ENCODE assay signal across 9 mouse cellular contexts in genomic region chr9:96961006-96961405, GRCm38 (mm10). TPM values are rescaled to one million over a fixed set of nuclear protein-coding genes. Genes with fewer than 3 reads are reported as not detected.
DNase-seq lines count a peak whose midpoint lies in the region; ATAC-seq lines count a peak whose summit lies in the region.
"Had no signal": no experiment of that assay in that cellular context is flagged by ENCODE, and none has a peak within 500 bp of the region (broad histone marks: within the 10 kb centered on the region; RNA-seq: fewer than 3 reads in every experiment).

No protein-coding gene starts in this region.

- H3K36me3 ChIP-seq in forebrain, embryonic 16.5 days (ENCODE audit: control insufficient read depth, insufficient read depth) = no peaks in the 10 kb centered on the region
- H3K36me3 ChIP-seq in forebrain, embryonic 12.5 days (replicated peaks) = peaks cover 9% of the 10 kb centered on the region
- peaks cover 7% of the 10 kb centered on the region for H3K36me3 ChIP-seq in midbrain, embryonic 12.5 days
- no peaks in the 10 kb centered on the region for H3K36me3 ChIP-seq in midbrain, embryonic 13.5 days

- H3K4me3 ChIP-seq in forebrain, embryonic 16.5 days (replicated peaks; ENCODE audit: low read length) = no peak overlapping the region
- no peak overlapping the region for H3K4me3 ChIP-seq in forebrain, embryonic 12.5 days (replicated peaks)
- H3K4me3 ChIP-seq in midbrain, embryonic 12.5 days = no peak overlapping the region
- H3K4me3 ChIP-seq in midbrain, embryonic 13.5 days (replicated peaks) = no peak overlapping the region

- WGBS in forebrain, embryonic 16.5 days = 53% methylated on average over 7 of the region's 7 CpGs
- 59% methylated on average over 7 of the region's 7 CpGs for WGBS in forebrain, embryonic 12.5 days
- 61% methylated on average over 7 of the region's 7 CpGs for WGBS in midbrain, embryonic 12.5 days
- 67% methylated on average over 7 of the region's 7 CpGs for WGBS in midbrain, embryonic 13.5 days

- H3K4me1 ChIP-seq in forebrain, embryonic 16.5 days (replicated peaks; ENCODE audit: control insufficient read depth, insufficient read depth, low read length) = peaks cover 19% of the 10 kb centered on the region; the same call in 1 of the 2 replicates
- peaks cover 66% of the 10 kb centered on the region for H3K4me1 ChIP-seq in forebrain, embryonic 12.5 days
- H3K4me1 ChIP-seq in midbrain, embryonic 12.5 days = peaks cover 65% of the 10 kb centered on the region
- H3K4me1 ChIP-seq in midbrain, embryonic 13.5 days (replicated peaks) = peaks cover 68% of the 10 kb centered on the region

- peak; percentile 17 for DNase-seq in c-Kit-positive CD71-negative TER-119-negative erythroid progenitor cells, embryonic 14.5 days (ENCODE audit: low read depth)
- DNase-seq in layer of hippocampus, postnatal 14 days (ENCODE audit: low spot score in 2 of 2) = peak; percentile 42 to 52
- DNase-seq in retina, postnatal 7 days (ENCODE audit: low read depth, low spot score) = peak; percentile 38
- DNase-seq in urinary bladder, adult 18-20 months (ENCODE audit: low spot score in 2 of 2) = no peak

- no peaks in the 10 kb centered on the region for H3K9me3 ChIP-seq in forebrain, embryonic 16.5 days (ENCODE audit: control insufficient read depth, low read length)
- peaks cover 4% of the 10 kb centered on the region; the same call in 1 of the 2 replicates for H3K9me3 ChIP-seq in forebrain, embryonic 12.5 days
- H3K9me3 ChIP-seq in midbrain, embryonic 12.5 days = peaks cover 5% of the 10 kb centered on the region; the same call in 1 of the 2 replicates
- H3K9me3 ChIP-seq in midbrain, embryonic 13.5 days = no peaks in the 10 kb centered on the region

- no peak overlapping the region for H3K4me2 ChIP-seq in forebrain, embryonic 16.5 days (ENCODE audit: low read length)
- no peak overlapping the region for H3K4me2 ChIP-seq in forebrain, embryonic 12.5 days
- H3K4me2 ChIP-seq in midbrain, embryonic 12.5 days (replicated peaks) = no peak overlapping the region
- no peak overlapping the region for H3K4me2 ChIP-seq in midbrain, embryonic 13.5 days (replicated peaks)

- no peak overlapping the region for H3K9ac ChIP-seq in forebrain, embryonic 16.5 days (replicated peaks; ENCODE audit: low read depth, low read length)
- H3K9ac ChIP-seq in forebrain, embryonic 12.5 days = no peak overlapping the region
- H3K9ac ChIP-seq in midbrain, embryonic 12.5 days (replicated peaks) = no peak overlapping the region
- H3K9ac ChIP-seq in midbrain, embryonic 13.5 days (replicated peaks) = no peak overlapping the region

- ATAC-seq in forebrain, embryonic 16.5 days = peak; percentile 34; the same call in 1 of the 2 replicates
- no peak for ATAC-seq in forebrain, embryonic 12.5 days (ENCODE audit: low FRiP score)
- ATAC-seq in midbrain, embryonic 12.5 days (ENCODE audit: low FRiP score, low read depth) = no peak
- ATAC-seq in midbrain, embryonic 13.5 days = no peak

- H3K27me3 ChIP-seq in forebrain, embryonic 16.5 days (replicated peaks; ENCODE audit: control insufficient read depth, insufficient read depth, low read length) = no peaks in the 10 kb centered on the region
- H3K27me3 ChIP-seq in forebrain, embryonic 12.5 days = no peaks in the 10 kb centered on the region
- no peaks in the 10 kb centered on the region for H3K27me3 ChIP-seq in midbrain, embryonic 12.5 days
- no peaks in the 10 kb centered on the region for H3K27me3 ChIP-seq in midbrain, embryonic 13.5 days

- H3K27ac ChIP-seq in forebrain, embryonic 16.5 days (ENCODE audit: low read length) = no peak overlapping the region
- no peak overlapping the region for H3K27ac ChIP-seq in forebrain, embryonic 12.5 days
- H3K27ac ChIP-seq in midbrain, embryonic 12.5 days (replicated peaks) = 0 out of 2 replicates have a peak overlapping the region, but pooled peaks have one; percentile 30
- no peak overlapping the region for H3K27ac ChIP-seq in midbrain, embryonic 13.5 days

RNA-seq across cellular contexts. Expression of gene Spsb4, which starts 57.6 kb away (rescaled TPM):
- 20.9 and 23.4 TPM in 2 replicates for polyA plus RNA-seq in forebrain, embryonic 16.5 days (2015; fragmentation: Nextera tagmentation; extraction: Ambion mirVana)
- polyA plus RNA-seq in forebrain, embryonic 12.5 days (2016; fragmentation: Nextera tagmentation; extraction: Ambion mirVana) = 81.1 and 81.2 TPM in 2 replicates
- polyA plus RNA-seq in midbrain, embryonic 12.5 days (2016; fragmentation: Nextera tagmentation; extraction: Ambion mirVana) = 122 and 126 TPM in 2 replicates
- 64.2 and 64.9 TPM in 2 replicates for polyA plus RNA-seq in midbrain, embryonic 13.5 days (2015; fragmentation: Nextera tagmentation; extraction: Ambion mirVana)
- total RNA-seq in layer of hippocampus, postnatal 14 days (2021) = 1 to 10 TPM; 5.7 to 6.9 TPM
- total RNA-seq: neutrophil, adult 5-6 weeks had no signal

Comparison
In these comparisons a context has a peak if more than half of its experiments do, and no peak if none do; other contexts are left out.
1. DNase-seq: peak in c-Kit-positive CD71-negative TER-119-negative erythroid progenitor cells, embryonic 14.5 days (single experiment), layer of hippocampus, postnatal 14 days (2 of 2) and retina, postnatal 7 days (single experiment); none in urinary bladder, adult 18-20 months (0 of 2).